Mouse (Mus musculus): ENCODE measurements around the gene Kcnn4.
A peak's percentile ranks its signal among the peaks of the same experiment; 100 is the strongest.
"Not testable (repeated sequence)": the region's sequence is repeated elsewhere in the genome, so short reads cannot be mapped to it uniquely, and the experiment has no call there.

Gene Kcnn4

DNA sequence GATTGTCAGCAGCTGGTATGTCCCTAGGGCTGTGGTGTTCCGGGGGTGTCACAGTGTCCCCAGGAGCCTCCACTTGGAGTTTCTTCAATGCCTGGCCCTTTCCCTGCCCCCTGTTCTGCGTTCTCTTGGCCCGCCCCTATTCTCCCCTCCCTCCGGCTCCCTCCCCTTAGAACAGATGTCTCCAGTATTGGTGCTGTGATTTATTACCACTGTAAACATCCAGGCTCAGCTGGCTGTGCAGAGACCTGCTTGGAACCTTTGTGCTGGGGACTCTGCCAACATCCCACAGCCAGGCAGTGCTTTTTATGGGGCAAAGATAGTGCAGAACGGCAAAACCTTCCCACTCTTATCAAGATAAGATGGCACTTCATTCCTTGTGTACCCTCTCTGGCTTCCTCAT is 21.0 kb downstream of the Kcnn4 start:
- peak; percentile 63 for DNase-seq (ENCODE audit: low read depth, low spot score)

DNA sequence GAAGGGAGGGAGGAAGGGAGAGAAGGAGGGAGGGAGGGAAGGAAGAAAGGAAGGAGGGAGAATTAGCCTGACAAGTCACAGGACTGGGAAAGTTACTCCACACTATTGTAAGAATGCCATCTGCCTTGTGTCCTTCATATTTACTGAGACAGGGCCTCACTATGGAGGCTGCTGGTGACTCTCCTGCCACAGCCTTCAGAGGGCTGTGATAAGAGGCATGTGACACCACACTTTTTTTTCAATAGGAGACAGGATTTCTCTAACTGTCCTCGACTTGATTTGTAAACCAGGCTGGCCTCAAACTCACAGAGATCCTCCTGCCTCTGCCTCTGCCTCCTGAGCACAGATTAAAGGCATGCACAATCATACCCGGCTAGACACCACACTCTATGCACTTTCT is 21.6 kb downstream of the Kcnn4 start:
- DNase-seq (ENCODE audit: low read depth, low spot score): no peak

GRCm38 (mm10) chr7:24394054-24394453 is 24.0 kb downstream of the Kcnn4 start:
- no peak for DNase-seq (ENCODE audit: low read depth, low spot score)

GRCm38 (mm10) chr7:24394475-24395161 is 24.6 kb downstream of the Kcnn4 start:
- no peak for DNase-seq (ENCODE audit: low read depth, low spot score)

DNA sequence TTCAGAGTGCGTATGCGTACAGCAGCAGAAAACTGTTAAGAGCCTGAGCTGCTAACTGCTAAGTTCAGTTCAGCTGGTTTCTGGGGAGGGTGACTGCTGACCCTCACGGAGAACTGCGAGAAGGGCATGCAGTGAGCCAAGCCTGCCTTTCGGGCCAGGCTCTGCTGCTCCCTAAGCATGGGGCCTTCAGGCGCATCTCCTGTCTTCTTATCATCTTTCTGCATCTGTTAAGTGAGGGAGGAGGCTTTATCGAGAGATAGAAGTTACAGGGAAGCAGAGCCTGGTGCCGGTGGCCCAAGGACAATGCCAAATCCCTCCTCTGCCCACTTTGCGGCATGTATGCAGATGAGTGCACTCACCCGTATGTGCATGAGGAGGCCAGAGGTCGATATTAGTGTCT is 26.8 kb downstream of the Kcnn4 start:
- no peak for DNase-seq (ENCODE audit: low read depth, low spot score)

DNA sequence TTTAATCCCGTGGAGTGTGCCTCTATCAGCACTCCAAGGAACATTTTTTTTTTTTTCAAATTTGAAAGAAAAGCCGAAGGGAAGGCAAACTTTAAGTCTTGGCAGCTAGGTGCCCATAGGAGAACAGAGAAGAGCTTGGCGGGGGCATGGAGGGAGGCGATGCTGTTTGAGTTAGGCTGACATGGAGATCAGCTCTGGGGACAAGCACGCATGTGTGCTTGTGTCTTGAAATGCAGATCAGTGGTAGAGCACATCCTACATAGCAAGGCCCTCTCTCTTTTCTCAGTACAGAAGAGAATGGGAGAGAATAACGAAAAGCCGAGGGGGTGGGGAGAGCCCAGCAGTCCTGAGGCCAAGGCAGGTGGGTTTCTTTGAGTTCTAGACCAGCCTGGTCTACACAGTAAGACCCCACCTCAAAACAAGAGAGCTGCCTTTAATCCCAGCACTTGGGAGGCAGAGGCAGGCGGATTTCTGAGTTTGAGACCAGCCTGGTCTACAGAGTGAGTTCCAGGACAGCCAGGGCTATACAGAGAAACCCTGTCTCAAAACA is 28.4 kb downstream of the Kcnn4 start:
- no peak for DNase-seq (ENCODE audit: low read depth, low spot score)

- DNase-seq (ENCODE audit: low read depth, low spot score): peak; percentile 100
These were observed 29.4 kb downstream of the Kcnn4 start, which contains the start of gene Smg9 for GRCm38 (mm10) chr7:24399256-24400081. Gene Smg9 (plus strand): TSS chr7:24399619.

GRCm38 (mm10) chr7:24400082-24400452 is 30.0 kb downstream of the Kcnn4 start:
- no peak for DNase-seq (ENCODE audit: low read depth, low spot score)

- not testable (repeated sequence) for DNase-seq (ENCODE audit: low read depth, low spot score)
These were observed 30.4 kb downstream of the Kcnn4 start for GRCm38 (mm10) chr7:24400489-24400888.

GRCm38 (mm10) chr7:24402851-24403250 is 32.8 kb downstream of the Kcnn4 start:
- no peak for DNase-seq (ENCODE audit: low read depth, low spot score)

- DNase-seq (ENCODE audit: low read depth, low spot score): no peak
These were observed 35.6 kb downstream of the Kcnn4 start for GRCm38 (mm10) chr7:24405649-24406048.

DNA sequence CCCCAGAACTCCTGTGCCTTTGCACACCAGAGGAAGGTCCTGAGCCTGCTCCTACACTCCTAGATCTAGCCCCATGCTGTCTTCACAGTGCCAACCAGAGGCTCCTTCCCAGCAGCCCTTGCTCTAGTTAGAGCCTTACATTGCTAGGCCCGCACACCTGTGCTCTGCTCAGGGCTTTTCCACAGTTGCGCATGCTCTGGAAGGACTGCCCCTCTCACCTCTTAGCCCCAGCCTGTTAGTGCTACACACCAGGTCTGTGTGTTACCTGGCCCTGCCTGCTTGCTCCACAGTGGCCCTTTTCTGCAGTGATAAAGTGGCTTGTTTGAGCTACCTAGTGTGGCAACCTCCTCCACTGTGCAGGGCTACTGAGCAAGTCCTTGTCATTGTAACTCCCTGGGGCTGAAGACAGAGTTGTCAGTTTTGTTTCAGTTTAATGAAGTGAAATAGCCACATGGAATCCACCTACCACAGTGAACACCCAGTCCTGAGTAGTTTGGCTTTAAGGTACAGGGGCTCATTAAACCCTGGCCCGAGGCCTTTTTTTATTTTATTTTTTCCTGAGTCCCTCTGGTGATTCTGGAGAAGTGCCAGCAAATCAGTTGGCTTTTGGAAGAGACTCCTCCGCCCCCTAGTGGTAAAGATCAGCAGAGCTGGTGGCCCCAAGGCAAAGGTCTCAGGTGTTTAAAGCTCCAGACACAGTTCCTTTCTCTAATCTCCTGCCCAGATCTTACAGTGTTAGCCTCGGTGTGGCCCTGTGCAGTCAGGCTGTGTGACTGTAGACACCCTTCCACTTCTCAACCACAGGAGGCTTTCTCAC is 36.7 kb downstream of the Kcnn4 start:
- DNase-seq (ENCODE audit: low read depth, low spot score): peak; percentile 94

GRCm38 (mm10) chr7:24408186-24408585 is 38.1 kb downstream of the Kcnn4 start:
- no peak for DNase-seq (ENCODE audit: low read depth, low spot score)

DNA sequence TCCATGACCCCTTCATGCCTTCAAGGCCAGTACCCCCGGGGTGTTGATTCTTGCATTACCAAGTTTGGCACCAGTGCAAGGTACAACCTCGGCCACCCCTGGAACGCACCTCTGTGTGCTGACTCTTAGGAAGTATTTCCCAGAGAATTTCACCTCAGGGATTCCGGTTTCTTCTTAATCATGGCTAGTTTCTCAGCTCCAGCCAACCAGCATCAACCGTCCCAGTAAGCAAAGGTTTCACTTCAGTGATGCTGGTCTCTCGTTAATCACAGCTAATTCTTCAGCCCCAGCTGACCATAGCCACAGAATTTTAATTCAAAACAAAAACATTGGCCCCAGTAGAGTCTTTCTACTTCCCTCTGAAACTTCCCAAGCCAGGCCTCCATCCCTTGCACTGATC is 40.1 kb downstream of the Kcnn4 start:
- DNase-seq (ENCODE audit: low read depth, low spot score): no peak

- DNase-seq (ENCODE audit: low read depth, low spot score): no peak
These were observed 40.8 kb downstream of the Kcnn4 start for GRCm38 (mm10) chr7:24410831-24411230.

DNA sequence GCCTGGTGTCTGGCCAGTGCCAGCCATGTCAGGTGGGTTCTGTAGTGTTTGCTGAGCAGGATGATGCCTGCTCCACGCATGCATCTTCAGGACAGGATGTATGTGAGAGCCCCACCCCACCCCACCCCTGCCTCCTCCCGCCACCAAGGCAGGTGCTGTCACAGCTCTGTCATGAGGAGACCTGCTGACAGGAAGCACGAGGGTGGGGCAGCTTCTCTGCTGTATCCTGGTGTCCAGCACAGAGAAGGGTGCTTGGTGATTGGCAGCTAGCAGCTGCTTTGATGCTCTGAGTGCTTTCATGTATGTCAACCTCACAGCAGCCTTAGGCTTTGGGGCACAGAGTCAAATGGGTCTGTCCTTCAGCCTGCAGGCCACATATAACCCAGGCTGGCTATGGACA is 43.6 kb downstream of the Kcnn4 start:
- DNase-seq (ENCODE audit: low read depth, low spot score): no peak

- no peak for DNase-seq (ENCODE audit: low read depth, low spot score)
These were observed 45.2 kb downstream of the Kcnn4 start for GRCm38 (mm10) chr7:24415261-24415660.

DNA sequence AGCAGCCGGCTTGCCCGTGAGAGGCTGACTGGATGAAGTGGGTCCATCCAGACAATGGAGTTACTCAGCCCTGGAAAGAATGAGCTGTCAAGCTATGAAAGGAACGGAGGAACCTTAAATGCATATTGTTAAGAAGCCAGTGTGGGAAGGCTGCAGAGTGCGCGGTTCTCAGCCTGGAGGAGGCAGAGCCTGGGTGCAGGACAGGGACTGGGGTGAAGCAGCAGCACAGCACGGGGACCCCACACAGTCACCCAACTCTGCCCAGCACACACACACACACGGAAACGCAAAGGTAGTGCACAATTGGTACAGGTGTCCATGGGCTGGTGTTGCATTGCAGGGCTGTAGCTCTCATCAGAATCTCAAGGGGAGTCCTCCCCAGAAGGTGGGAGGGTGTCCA is 49.5 kb downstream of the Kcnn4 start:
- DNase-seq (ENCODE audit: low read depth, low spot score): peak; percentile 55

DNA sequence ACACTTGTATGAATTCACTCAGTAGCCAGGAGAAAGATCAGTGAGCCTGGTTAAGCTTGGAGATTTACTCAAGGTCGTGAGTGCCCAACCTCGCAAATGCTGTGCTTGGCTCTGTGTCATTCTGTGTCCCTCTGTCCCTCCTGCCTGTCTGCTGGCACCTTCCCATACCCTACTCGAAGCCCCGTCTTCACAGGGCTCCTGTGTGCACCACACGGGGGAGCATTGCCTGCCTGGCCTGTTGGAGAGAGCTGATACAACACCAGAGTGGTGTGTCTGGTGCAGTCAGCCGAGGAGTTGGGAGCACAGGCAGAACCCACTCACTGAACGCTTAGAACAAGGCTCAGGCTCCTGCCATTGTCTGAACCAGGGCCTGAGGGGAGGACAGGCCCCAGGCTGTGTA is 51.6 kb downstream of the Kcnn4 start:
- DNase-seq (ENCODE audit: low read depth, low spot score): peak; percentile 42

- DNase-seq (ENCODE audit: low read depth, low spot score): no peak
These were observed 52.2 kb downstream of the Kcnn4 start for GRCm38 (mm10) chr7:24422251-24422650.

GRCm38 (mm10) chr7:24423107-24423763 is 53.2 kb downstream of the Kcnn4 start:
- DNase-seq (ENCODE audit: low read depth, low spot score): no peak
